Mouse (Mus musculus): ENCODE data around the gene Cox18.
A peak's percentile ranks its signal among the peaks of the same experiment; 100 is the strongest.
"Not testable (repeated sequence)": the region's sequence is repeated elsewhere in the genome, so short reads cannot be mapped to it uniquely, and the experiment has no call there.

The Cox18 gene

GRCm38 (mm10) chr5:90223534-90224381 lies at the start of gene Cox18:
Gene Cox18 (minus strand): TSS chr5:90224001.
- DNase-seq (ENCODE audit: low spot score) = peak; percentile 100

- DNase-seq (ENCODE audit: low spot score) = not testable (repeated sequence)
Observed at GRCm38 (mm10) chr5:90262230-90262629, 38.4 kb upstream of the Cox18 start.

DNA sequence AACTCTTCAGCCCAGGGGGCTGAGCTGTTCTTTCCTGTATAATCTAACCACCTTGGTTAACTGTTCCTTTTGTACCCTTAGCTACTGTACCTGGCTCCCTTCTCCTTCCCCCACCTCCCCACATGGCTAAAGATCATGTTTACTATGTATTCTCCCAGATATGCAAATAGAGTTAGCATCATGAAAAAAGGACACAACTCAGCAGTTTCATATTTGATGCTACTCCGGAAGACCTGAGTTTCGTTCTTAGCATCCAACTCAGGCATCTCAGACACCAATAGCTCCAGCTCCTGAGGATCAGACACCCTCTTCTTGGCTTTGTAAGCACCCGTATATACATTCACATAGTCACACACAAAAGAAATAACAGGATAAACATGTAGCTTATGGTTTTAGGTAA lies 33.2 kb upstream of the Cox18 start:
- DNase-seq (ENCODE audit: low spot score) = no peak

DNA sequence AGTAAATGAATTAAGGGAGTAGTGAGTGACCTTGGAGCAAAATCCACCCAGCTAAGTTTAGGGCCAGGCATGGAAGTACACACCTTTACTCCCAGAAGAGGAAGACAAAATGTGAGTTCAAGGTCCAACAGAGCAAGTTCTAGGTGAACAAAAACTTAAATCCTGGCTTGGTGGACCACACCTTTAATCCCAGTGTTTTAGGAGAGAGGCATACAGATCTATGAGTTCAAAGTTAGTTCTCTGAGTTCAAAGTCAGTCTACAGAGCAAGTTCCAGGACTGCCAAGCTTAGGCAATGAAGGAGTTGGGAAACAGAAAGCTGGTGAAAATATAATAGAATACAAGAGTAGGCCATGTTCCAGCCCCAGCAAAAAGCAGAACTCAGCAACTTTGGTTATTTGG lies 23.7 kb upstream of the Cox18 start:
- peak; percentile 52 for DNase-seq (ENCODE audit: low spot score)

- DNase-seq (ENCODE audit: low spot score) = no peak
Observed at GRCm38 (mm10) chr5:90246987-90247386, 23.2 kb upstream of the Cox18 start.

DNA sequence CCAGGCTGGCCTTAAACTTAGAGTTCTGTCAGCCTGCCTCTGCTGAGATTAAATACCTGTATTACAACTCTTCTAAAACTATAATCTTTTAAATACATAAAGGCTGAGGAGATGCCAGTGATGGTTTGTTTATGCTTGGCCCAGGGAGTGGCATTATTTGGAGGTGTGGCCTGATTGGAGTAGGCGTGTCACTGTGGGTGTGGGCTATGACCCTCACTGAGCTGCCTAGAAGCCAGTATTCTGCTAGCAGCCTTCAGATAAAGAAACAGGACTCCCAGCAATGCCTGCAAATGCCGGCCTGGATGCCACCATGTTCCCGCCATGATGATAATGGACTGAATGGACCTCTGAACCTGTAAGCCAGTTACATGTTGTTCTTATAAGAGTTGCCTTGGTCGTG lies 22.8 kb upstream of the Cox18 start:
- DNase-seq (ENCODE audit: low spot score) = no peak

DNA sequence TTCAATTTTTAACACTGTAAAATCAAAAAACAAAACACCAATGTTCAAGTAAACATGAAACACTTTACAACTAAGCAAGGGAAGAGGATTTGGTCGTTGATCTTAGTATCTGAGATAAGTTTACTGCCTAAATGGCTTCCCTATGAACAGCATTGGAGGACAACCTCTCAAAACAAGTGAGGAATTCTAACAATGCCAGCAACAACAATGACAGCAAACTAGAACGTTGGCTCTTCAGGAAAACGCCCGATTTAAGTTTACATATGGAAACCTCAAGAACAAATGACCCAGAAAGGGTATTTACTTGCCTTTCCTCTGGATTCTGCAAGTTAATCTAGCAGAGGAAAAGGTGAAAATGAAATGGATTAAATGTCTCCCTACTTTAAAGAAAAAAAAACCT lies 21.6 kb upstream of the Cox18 start:
- no peak for DNase-seq (ENCODE audit: low spot score)

- no peak for DNase-seq (ENCODE audit: low spot score)
Observed at GRCm38 (mm10) chr5:90235217-90235616, 11.4 kb upstream of the Cox18 start.

DNA sequence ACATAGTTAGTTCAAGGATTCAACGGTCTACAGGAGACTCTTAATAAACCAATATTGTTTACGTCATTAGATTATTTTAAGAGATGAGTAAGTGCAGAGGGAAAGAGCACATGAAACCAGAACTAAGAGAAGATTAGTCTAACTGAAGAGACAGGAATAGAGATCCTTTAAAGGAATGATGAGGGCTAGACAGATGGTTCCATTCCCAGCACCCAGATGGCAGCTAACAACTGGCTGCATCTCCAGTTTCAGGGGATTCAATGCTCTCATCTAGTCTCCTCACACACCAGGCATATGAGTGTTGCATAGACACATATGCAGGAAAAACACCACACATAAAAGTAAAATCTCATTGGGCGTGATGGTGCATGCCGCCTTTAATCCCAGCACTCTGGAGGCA lies 9.5 kb upstream of the Cox18 start:
- DNase-seq (ENCODE audit: low spot score) = no peak

- no peak for DNase-seq (ENCODE audit: low spot score)
Observed at GRCm38 (mm10) chr5:90229760-90230159, 6.0 kb upstream of the Cox18 start.

- no peak for DNase-seq (ENCODE audit: low spot score)
Observed at GRCm38 (mm10) chr5:90226696-90227095, 2.9 kb upstream of the Cox18 start.

DNA sequence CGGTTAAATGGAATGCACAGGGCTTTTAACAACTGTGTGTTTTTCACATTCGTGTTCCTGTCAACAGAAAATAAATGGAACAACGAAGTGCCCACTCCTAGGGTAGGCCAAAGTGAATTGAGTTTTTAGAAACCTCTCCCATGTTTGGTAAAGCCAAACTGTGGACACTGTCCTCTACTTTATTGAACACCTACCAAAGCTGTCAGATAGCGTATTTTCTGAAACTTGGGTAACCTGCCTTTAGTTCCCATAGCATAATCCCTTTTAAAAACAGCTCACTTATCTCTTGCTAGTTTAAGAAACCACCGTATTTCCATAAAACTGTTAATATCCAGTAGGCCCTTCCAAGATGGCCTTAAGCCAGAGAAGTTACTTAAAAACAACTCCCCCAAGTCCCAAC lies 929 bp upstream of the Cox18 start:
- peak; percentile 42 for DNase-seq (ENCODE audit: low spot score)

DNA sequence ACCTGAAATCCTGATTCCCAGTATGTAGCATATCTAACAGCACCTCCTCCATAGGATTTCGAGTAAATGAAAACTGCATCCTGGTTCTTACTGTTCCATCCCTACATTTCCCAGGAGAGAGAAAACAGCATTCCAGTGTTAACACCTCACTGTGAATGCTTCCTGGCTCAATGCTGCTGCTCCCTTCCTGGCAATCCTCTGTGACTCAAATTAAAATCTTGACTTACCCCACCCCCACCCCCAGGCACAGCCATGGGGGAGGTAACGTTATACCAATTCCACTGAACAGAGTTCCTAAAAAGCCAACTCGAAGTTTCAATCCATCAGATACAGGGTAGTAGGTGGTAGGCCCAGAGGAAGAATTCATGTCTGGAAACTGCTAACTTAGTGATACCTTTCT lies 864 bp downstream of the Cox18 start:
- peak; percentile 30 for DNase-seq (ENCODE audit: low spot score)

DNA sequence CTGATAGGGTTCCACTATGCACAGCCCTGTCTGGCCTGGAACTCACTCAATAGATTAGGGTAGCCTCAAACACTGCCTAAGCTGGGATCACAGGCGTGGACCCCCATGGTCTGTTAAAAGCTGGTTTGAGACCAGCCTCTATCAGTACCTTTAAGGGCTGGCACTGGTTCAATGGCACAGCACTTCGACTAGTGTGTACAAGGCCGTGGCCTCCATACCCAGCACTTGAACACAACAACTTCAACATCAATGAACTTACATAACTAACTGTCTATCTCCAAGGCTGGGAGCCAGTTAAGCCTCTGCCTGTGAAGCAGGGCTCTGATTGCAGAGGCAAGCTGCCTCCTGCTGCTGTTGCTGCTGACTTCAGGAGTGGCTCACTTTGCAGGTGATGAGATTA lies 6.0 kb downstream of the Cox18 start:
- DNase-seq (ENCODE audit: low spot score) = no peak

DNA sequence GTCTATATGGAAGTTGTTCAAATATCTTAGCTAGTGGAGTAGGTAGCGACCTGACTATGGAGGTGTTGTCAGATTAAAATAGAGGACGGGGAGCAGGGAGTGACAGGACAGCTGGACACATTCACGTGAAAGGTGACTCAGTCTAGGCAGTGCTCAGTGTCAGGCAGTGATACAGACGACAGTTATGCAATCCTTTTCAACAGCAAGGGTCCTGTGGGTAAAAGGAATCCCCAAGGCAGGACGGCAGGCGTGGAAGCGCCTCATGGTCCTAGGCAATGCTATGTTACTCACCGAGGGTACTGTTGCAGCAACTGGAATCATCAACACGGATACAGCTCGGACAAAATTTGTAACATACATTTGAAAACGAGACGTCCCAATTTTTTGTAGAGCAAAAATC lies 6.6 kb downstream of the Cox18 start:
- DNase-seq (ENCODE audit: low spot score) = no peak

DNA sequence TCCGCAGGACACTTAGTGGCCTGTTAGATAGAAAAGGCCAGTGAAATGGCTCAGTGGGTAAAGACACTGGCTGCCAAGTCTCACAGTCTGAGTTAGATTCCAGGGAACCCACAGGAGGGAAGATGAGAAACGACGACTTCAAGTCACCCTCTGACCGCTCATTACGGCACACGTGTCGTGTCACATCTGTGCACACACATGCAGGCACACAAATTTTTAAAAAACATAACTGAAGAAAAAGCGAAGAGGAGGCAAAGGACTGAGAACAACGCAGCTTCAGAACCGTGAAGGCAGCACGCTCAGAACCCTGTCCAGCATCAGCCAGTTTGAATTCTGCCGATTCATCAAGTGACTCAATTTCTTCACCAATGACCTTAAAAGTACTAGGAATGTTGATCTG lies 10.4 kb downstream of the Cox18 start:
- no peak for DNase-seq (ENCODE audit: low spot score)

- peak; percentile 81 for DNase-seq (ENCODE audit: low spot score)
Observed at GRCm38 (mm10) chr5:90203168-90203567, 20.6 kb downstream of the Cox18 start.

DNA sequence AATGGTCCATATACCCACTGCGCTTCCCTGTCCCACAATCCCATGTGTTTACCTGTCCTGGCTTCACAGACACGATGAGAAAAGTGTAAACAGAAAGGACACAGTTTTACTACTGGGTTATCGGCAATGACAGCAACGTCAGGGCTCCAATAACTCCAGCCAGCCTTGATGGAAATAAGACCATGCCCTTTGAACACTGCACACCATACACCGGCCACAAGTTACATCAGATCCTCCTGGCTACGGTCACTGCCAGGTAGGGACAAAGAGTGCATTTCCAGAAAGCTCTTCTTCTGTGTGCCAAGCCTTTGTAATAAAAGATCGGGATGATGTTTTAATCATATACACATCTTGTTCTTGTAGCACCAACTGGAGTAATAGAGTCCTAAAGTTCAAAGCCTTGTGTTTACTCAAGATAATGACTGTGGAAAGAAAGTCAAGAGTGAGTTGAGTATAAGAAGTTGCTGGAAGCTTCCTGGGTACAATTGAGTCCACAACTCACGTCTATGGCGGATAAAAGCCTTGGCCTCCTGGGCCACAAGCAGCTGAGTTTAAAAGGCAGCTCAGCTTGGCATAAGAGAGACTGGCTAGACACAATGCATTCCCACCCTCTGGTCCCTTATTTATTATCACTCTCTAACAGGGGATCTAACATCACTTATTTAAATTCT lies 21.2 kb downstream of the Cox18 start:
- DNase-seq (ENCODE audit: low spot score) = no peak

- no peak for DNase-seq (ENCODE audit: low spot score)
Observed at GRCm38 (mm10) chr5:90199922-90200632, 23.7 kb downstream of the Cox18 start.

GRCm38 (mm10) chr5:90194831-90195230 lies 29.0 kb downstream of the Cox18 start:
- peak; percentile 83 for DNase-seq (ENCODE audit: low spot score)

- no peak for DNase-seq (ENCODE audit: low spot score)
Observed at GRCm38 (mm10) chr5:90182782-90183181, 41.0 kb downstream of the Cox18 start.

DNA sequence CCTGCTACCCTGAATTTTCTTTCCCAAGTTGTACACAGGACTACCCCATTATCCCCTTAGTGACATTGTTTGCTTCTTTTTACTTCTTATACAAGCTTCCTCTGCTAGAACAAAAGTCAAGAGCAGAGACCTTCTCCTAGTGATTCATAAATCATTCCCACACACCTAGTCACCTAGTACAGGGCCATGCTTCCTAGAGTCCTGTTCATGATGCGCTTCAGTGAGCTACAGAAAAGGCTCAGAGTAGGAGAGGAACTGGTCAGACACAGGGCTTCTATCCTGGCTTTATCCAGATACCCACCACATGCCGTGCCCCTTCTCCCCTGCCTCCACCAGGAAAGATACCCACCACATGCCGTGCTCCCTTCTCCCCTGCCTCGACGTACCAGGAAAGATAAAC lies 44.7 kb downstream of the Cox18 start:
- no peak for DNase-seq (ENCODE audit: low spot score)

DNA sequence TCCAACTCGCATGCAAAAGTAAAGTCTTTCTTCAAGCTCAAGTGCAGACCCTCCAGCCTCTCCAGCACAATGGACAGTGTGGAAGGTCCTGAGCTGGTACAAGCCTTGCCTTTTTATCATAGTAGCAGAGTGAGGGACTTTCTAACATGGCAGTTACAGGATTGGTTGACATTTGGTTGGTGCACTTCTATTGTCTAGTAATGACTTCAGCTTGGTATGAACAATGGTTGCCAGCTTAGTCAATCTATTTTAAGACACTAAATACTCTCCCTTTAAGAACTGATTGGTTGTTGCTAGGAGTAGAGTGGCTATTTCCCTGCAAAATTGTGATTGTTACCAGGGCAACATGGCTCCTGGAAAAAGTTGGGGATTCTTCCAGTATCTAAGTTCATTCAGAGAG lies 45.7 kb downstream of the Cox18 start:
- no peak for DNase-seq (ENCODE audit: low spot score)
